Mouse (Mus musculus) liver, postnatal 0 days (tissue): ENCODE measurements around the gene Dpt. TPM values are rescaled to one million over a fixed set of nuclear protein-coding genes. Genes with fewer than 3 reads are reported as not detected.

ENCODE experiments used
- ATAC-seq: fragments of 200-750 bp; cut with Nextera tagmentation; 2 replicates; pipeline ENCODE4 v1.8.0; 2017; ENCODE audit warnings: mild to moderate bottlenecking, moderate library complexity
- DNase-seq: peaks from one replicate; pipeline ENCODE4 v3.0.0-alpha.2; 2016
- H3K27ac ChIP-seq: fragments of 300-500 bp; sonication (generic); 2 replicates; pipeline ENCODE4 v1.5.1; 2014; ENCODE audit warnings: antibody characterized with exemption, moderate library complexity, mild to moderate bottlenecking, low read depth
- H3K27me3 ChIP-seq: fragments of 300-500 bp; sonication (generic); 2 replicates; pipeline ENCODE4 v1.6.1; 2014; ENCODE audit warnings: low read length, control low read depth, mixed read lengths; ENCODE audit not compliant: insufficient read depth
- H3K36me3 ChIP-seq: fragments of 300-500 bp; sonication (generic); replicated peaks from 2 replicates; pipeline ENCODE4 v1.6.1; 2014; ENCODE audit warnings: mild to moderate bottlenecking, control low read depth, low read length, moderate library complexity, mixed read lengths; ENCODE audit not compliant: insufficient read depth
- H3K4me1 ChIP-seq: fragments of 300-500 bp; sonication (generic); 2 replicates; pipeline ENCODE4 v1.6.1; 2014; ENCODE audit warnings: antibody characterized with exemption, mild to moderate bottlenecking, control low read depth; ENCODE audit not compliant: insufficient read depth
- H3K4me2 ChIP-seq: fragments of 300-500 bp; sonication (generic); 2 replicates; pipeline ENCODE4 v1.6.1; 2014; ENCODE audit warnings: low read depth, mild to moderate bottlenecking, low read length, moderate library complexity, mixed read lengths
- H3K4me3 ChIP-seq: fragments of 300-500 bp; sonication (generic); 2 replicates; pipeline ENCODE4 v1.5.1; 2014; ENCODE audit warnings: low read depth, low read length
- H3K9ac ChIP-seq: fragments of 300-500 bp; sonication (generic); replicated peaks from 2 replicates; pipeline ENCODE4 v1.6.1; 2014; ENCODE audit warnings: mild to moderate bottlenecking, moderate library complexity
- H3K9me3 ChIP-seq: fragments of 300-500 bp; sonication (generic); 2 replicates; pipeline ENCODE4 v1.6.1; 2016; ENCODE audit warnings: mild to moderate bottlenecking, control low read depth, low read length, mixed read lengths
- CTCF ChIP-seq: sonication (generic); IDR thresholded peaks from 2 replicates; pipeline ENCODE4 v1.5.1; 2016; ENCODE audit warnings: antibody characterized with exemption, low read depth
- EP300 ChIP-seq: IDR thresholded peaks from 2 replicates; pipeline ENCODE4 v1.6.1; 2016; ENCODE audit warnings: antibody characterized with exemption, low read depth, mild to moderate bottlenecking
- WGBS: fragments of 180-500 bp; shearing (Covaris S2); extraction: QIAGEN DNeasy Blood & Tissue Kit; methylation state at CpG from one replicate; pipeline ENCODE4 v1.1.7; 2014; ENCODE audit not compliant: insufficient replicate concordance; 5-methylcytosine and 5-hydroxymethylcytosine counted together
- polyA plus RNA-seq: library from polyadenylated mRNA; unstranded; fragments of >200 nt; fragmentation: Nextera tagmentation; extraction: Ambion mirVana; gene quantifications from 2 replicates; pipeline ENCODE4 v1.2.1, GENCODE M21; 2015

Dpt gene
- polyA plus RNA-seq, 1 experiment from 2014 or later, result 0.58 TPM

- WGBS, result 82% methylated on average over 1 of the region's 1 CpGs
- H3K27ac ChIP-seq, result no peak overlapping the region
- no peaks in the 10 kb centered on the region for H3K27me3 ChIP-seq
- DNase-seq (no peak), ATAC-seq (no peak)
- H3K4me1 ChIP-seq, result no peaks in the 10 kb centered on the region
- no peak overlapping the region for H3K9ac ChIP-seq
- no peak overlapping the region for H3K4me2 ChIP-seq
- no peaks in the 10 kb centered on the region for H3K36me3 ChIP-seq
- TF ChIP-seq EP300, result no peak
- TF ChIP-seq CTCF, result no peak
- no peak overlapping the region for H3K4me3 ChIP-seq
- no peaks in the 10 kb centered on the region for H3K9me3 ChIP-seq
Measured at GRCm38 (mm10) chr1:164797746-164798285, 1.4 kb downstream of the Dpt start.

- no peak for ATAC-seq
- H3K27ac ChIP-seq, result no peak overlapping the region
- TF ChIP-seq CTCF, result no peak
- TF ChIP-seq EP300, result no peak
- H3K9ac ChIP-seq, result no peak overlapping the region
- no peaks in the 10 kb centered on the region for H3K36me3 ChIP-seq
- H3K4me1 ChIP-seq, result no peaks in the 10 kb centered on the region
- no peak overlapping the region for H3K4me2 ChIP-seq
- no peak overlapping the region for H3K4me3 ChIP-seq
- WGBS, result 44% methylated on average over 1 of the region's 1 CpGs
- H3K9me3 ChIP-seq, result no peaks in the 10 kb centered on the region
- no peaks in the 10 kb centered on the region for H3K27me3 ChIP-seq
- DNase-seq, result no peak
Measured at GRCm38 (mm10) chr1:164798471-164798922, 2.1 kb downstream of the Dpt start.

GRCm38 (mm10) chr1:164799161-164799560 is 2.7 kb downstream of the Dpt start:
- H3K27ac ChIP-seq, result no peak overlapping the region
- H3K4me3 ChIP-seq, result no peak overlapping the region
- no peaks in the 10 kb centered on the region for H3K4me1 ChIP-seq
- WGBS, result 79% methylated on average over 3 of the region's 3 CpGs
- no peaks in the 10 kb centered on the region for H3K27me3 ChIP-seq
- no peak overlapping the region for H3K9ac ChIP-seq
- no peak for ATAC-seq
- no peak overlapping the region for H3K4me2 ChIP-seq
- no peak for DNase-seq
- H3K36me3 ChIP-seq, result no peaks in the 10 kb centered on the region
- TF ChIP-seq CTCF, result no peak
- no peak for TF ChIP-seq EP300
- H3K9me3 ChIP-seq, result no peaks in the 10 kb centered on the region

GRCm38 (mm10) chr1:164804277-164804676 is 7.8 kb downstream of the Dpt start:
- Histone ChIP-seq H3K27ac (no peak overlapping the region), H3K4me1 (no peaks in the 10 kb centered on the region), H3K4me3 (no peak overlapping the region), H3K9ac (no peak overlapping the region), H3K4me2 (no peak overlapping the region), H3K36me3 (no peaks in the 10 kb centered on the region), H3K27me3 (no peaks in the 10 kb centered on the region), H3K9me3 (no peaks in the 10 kb centered on the region)
- ATAC-seq, result no peak
- TF ChIP-seq CTCF, result no peak
- no peak for TF ChIP-seq EP300
- DNase-seq, result no peak
- WGBS, result 66% methylated on average over 11 of the region's 11 CpGs

GRCm38 (mm10) chr1:164804751-164805435 is 8.4 kb downstream of the Dpt start:
- no peak overlapping the region for H3K4me2 ChIP-seq
- H3K27me3 ChIP-seq, result no peaks in the 10 kb centered on the region
- no peaks in the 10 kb centered on the region for H3K36me3 ChIP-seq
- H3K4me1 ChIP-seq, result no peaks in the 10 kb centered on the region
- no peak for TF ChIP-seq CTCF
- TF ChIP-seq EP300, result no peak
- 72% methylated on average over 10 of the region's 10 CpGs for WGBS
- H3K9me3 ChIP-seq, result no peaks in the 10 kb centered on the region
- ATAC-seq (no peak), DNase-seq (no peak)
- no peak overlapping the region for H3K27ac ChIP-seq
- no peak overlapping the region for H3K4me3 ChIP-seq
- no peak overlapping the region for H3K9ac ChIP-seq

- TF ChIP-seq EP300, result no peak
- no peak for TF ChIP-seq CTCF
- H3K36me3 ChIP-seq, result no peaks in the 10 kb centered on the region
- H3K27me3 ChIP-seq, result no peaks in the 10 kb centered on the region
- H3K4me3 ChIP-seq, result no peak overlapping the region
- WGBS, result 64% methylated on average over 2 of the region's 2 CpGs
- H3K27ac ChIP-seq, result no peak overlapping the region
- H3K9me3 ChIP-seq, result no peaks in the 10 kb centered on the region
- ATAC-seq, result no peak
- DNase-seq, result no peak
- H3K9ac ChIP-seq, result no peak overlapping the region
- no peak overlapping the region for H3K4me2 ChIP-seq
- no peaks in the 10 kb centered on the region for H3K4me1 ChIP-seq
Measured at GRCm38 (mm10) chr1:164809371-164809770, 12.9 kb downstream of the Dpt start.
